Mouse (Mus musculus): ENCODE measurements around the gene Paqr4.

Gene Paqr4

DNA sequence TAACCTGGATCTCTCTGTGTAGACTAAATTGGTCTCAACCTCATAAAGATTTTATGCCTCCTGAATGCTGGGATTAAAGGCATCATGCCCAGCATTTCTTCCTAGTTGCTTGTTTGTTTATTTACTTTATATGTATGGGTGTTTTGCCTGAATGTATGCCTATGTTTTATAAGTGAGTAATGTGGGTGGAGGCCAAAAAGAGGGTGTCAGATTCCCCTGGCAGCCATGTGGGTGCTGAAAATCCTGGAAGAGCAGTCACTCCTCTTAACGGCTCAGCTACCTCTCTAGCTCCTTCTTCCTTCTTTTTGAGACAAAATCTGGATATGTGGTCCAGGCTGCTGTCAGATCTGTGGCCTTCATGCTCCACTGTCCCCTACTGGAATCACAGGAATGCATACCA, 10.2 kb downstream of the Paqr4 start:
- CTCF ChIA-PET = no interaction called here

DNA sequence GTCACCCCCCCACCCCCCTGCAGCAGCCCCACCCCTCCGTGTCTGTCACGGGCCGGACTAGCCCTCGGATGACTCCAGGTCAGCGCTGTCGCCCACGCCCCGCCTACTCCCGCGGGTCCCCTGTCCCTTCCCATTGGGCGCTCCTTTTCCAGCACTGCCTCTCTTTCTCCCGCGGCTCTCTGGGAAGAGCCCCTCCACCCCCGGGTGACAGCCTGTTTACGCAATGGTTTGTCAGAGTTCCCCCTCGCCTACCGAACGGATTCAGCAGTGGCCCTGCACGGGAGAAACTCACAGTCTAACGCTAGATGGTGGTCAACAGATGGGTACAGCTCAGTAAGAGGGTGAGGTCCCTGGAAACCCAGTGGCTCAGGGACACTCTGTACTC, 13.9 kb downstream of the Paqr4 start:
- CTCF ChIA-PET = interaction anchor here (0.6 kb wide), 1 partner anchor 77 kb away, joined by 8 read pairs; no protein-coding TSS in a partner anchor

DNA sequence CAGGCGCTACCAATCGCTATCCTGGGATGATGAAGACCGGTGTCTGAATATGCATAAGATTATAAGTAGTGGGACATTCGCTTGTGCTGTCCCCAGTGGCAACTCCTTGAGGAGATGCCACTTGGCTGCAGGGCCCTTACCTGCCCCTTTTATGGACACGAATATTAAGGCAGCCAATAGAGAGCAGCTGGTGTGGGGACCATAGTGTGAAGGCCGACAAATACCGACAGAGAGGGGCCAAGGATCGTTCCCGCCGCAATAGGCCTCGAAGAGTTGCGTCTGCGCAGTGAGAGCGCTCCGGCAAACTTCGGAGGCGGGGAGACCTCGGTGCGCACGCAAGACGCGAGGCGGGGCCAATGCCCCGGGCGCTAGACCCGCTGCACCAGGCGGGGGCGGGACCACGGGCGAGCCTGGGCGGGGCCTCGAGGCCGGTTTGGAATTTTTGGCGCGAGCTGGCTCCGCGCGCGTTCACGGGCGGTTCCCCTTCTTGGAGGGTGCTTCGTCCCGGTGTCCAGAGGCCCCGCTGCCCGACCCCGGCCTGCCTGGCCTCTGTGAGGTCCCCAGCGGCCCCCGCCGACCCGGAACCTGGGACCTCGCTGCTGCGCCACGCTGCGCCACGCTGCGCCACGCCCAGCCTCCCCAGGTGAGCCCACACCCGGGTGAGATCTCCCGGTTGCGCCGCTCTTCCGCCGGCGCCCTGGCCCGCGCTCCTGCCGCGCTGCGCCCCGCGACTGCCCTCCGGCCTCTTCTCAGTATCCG, 14.5 kb downstream of the Paqr4 start, which contains the start of gene Pkmyt1:
Gene Pkmyt1 (plus strand): TSS at position 338 of the 759 bp plus-strand sequence.
- CTCF ChIA-PET = interaction anchor here (0.6 kb wide), 1 partner anchor 78 kb away, joined by 8 read pairs; no protein-coding TSS in a partner anchor

DNA sequence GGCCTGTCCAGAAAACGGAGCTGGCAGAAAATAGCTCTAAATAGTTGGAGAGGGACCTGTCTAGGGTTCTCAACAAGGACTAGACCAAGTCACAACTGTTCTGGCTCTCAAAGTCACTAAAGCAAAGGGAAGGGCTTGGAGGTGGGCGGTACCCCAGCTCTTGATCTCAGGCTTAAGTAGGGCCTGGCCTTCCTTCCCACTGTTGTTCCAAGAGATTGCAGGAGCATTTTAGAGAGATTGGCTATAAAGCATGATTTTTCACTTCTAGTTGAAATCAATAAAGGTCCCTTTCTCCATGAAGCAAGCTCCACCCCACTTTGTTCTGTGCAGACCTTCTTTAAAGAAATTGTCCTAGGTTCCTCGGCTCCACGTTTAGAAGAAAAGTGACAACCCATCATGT, 15.2 kb downstream of the Paqr4 start:
- CTCF ChIA-PET = interaction anchor here (0.6 kb wide), 1 partner anchor 159 kb away, joined by 3 read pairs; no protein-coding TSS in a partner anchor

DNA sequence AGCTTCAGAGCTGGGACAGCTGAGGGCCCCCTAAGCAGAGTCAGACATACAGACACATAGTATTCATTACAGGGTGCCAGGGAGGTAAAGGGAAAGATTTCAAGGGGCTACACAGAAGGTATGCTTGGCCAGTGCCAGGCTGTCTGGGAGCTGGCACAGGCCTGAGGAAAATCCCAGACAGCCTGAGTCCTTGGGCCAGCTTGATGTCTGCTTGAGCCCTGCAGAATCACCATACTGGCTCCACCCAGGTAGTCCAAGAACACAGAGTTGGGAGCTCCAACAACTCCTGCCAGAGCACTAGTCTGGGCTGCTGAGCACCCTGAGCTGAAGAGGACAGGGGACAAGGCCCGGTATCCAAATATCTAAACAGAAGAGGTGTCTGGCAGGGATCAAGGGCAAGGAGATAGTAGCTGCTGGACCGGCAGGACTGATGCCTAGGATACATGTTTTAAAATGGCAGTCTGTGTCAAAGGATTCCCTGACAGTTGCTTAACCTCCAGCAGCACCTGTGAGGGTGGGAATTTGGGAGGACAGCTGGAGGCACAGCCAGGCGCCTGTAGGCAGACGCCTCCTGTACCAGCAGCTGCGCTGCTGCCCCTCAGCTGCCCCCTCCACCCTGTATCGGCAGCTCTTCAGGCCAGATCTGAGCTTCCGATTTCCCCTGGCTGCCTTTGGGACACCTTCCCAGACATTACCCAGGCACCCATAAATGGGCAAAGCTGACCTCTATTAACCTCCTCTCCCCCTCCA, 18.1 kb downstream of the Paqr4 start, which contains the start of gene 1520401A03Rik:
Gene 1520401A03Rik (minus strand): TSS at position 408 of the 750 bp plus-strand sequence.
- CTCF ChIA-PET = interaction anchor here (0.8 kb wide), 1 partner anchor 13 kb away, joined by 3 read pairs; no protein-coding TSS in a partner anchor

DNA sequence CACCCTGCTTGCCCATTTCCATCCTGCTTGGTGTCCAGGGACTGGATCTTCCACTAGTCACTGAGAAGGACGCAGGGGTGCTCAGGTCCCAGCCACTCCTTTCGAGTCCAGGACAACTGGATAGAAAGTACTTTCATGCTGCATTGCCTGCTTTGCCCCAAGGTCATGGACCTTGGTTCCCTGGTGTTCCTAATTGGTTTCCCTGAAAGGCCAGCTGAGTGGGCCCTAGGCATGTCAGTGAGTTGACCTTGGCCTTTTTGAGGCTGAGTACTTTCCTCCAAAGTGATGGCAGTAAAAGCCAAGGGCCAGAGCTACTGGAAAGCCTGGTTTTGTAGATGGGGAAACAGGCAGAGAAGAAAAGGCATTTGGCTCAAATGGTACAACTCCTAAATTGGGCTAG, 18.8 kb downstream of the Paqr4 start:
- CTCF ChIA-PET = interaction anchor here (0.6 kb wide), 1 partner anchor 27 kb away, joined by 3 read pairs; no protein-coding TSS in a partner anchor

DNA sequence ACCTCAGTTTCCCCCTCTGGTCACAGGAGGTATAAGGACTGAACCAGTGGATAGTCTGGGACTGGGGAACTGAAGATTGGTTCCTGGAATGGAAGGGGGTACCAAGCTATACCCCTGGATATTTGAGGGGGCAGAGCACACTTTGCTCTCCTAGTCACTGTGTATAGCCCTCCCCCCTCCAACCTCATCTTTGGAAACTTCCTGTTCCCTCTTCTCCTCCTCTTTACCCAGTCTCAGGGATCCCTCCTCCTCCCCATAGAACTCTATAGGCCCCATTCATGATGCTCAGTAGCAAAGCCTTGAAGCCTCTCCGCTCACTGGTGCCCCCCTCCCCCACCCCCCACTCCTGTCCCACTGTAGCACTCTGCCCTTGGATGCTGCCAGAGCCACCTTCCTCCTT, 21.2 kb downstream of the Paqr4 start:
- CTCF ChIA-PET = interaction anchor here (0.6 kb wide), 1 partner anchor 19 kb away, joined by 4 read pairs; no protein-coding TSS in a partner anchor

DNA sequence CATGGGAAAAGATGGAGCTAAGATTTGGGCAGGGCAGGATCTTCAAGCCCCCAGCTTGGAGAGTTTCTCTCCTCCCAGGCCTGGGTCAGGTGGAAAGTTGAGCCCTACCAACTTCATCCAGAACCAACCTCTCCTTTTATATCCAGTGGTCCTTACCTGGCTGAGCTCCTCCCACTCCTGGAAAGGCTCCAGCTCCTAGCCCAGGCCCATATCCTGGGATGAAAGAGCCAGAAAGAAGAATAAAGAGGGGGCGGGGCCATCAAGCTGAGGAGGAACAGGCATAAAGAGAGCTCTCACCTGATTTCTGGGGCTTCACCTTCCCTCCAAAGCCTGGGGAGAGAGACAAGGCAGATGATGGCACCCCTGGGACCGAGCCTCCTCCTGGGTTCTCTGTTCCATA, 23.7 kb downstream of the Paqr4 start:
- CTCF ChIA-PET = no interaction called here

DNA sequence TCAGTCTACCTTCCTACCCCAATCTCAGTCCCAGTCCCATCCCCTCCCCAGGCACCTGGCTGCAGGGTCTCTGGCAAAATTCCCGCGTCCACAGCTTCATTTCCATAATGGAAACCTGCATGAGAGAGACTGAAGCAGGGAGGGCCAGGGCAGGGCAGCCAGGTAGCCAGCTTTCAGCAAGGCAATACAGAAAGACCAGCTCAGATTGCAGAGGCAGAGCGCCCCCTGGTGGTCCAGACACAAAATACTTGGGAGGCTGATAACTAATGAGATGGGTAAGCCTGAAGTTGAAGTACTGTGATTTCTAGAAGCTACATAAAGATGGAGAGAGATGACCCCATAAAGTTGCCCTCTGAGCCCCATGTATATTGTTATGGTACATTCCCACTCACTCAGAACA, 34.5 kb downstream of the Paqr4 start:
- CTCF ChIA-PET = interaction anchor here (0.5 to 0.6 kb wide), 2 partner anchors 48 to 62 kb away, joined by 4 read pairs; no protein-coding TSS in a partner anchor

DNA sequence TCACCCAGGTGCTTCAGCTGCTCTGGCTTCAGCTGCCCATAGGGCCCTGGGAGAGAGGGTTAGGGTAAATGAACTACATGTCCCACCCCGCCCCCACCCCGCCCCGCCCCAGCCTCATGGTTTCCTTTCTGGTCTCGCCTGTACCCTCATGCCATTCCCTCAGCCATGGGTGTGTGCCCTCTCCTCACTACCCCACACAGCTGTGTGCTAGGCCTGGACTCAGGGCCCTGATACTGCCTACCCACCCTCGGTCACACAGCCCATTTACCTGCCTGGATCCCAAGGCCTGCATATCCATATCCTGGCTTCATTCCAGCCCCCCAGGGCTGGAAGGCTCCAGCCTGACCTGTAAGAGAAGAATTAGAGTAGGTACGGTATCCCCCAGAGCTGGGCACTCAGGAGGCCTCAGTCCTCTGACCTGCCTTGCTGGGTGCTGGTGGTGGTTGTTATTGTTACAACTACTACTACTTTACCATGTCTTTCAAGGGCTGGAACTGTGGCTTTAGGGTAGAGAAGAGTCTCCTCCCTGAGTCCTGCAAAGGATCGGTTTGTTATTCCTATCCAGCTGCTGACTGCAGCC, 35.1 kb downstream of the Paqr4 start:
- CTCF ChIA-PET = interaction anchor here (0.5 kb wide), 2 partner anchors 33 to 61 kb away, joined by 4 to 7 read pairs; no protein-coding TSS in a partner anchor

DNA sequence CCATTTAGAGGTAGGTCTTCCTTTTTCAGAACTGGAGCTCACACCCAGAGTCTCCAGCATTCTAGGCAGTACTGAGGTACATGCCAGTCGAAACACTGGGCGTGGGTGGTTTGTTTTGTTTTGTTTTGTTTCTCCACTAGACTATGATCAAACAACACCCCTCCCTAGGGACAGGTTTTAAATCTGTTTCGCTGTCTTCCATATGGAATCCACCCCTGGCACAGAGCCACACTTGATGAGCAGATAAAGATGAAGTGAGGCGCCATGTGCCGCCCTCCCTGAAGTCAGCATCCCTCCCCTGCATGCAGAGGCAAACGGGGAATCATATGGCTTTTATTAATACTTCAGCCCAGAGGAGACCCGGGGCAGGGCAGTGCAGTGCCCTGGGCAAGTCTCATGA, 35.9 kb downstream of the Paqr4 start:
- CTCF ChIA-PET = interaction anchor here (1.1 kb wide), 1 partner anchor 22 kb away, joined by 4 read pairs; no protein-coding TSS in a partner anchor

DNA sequence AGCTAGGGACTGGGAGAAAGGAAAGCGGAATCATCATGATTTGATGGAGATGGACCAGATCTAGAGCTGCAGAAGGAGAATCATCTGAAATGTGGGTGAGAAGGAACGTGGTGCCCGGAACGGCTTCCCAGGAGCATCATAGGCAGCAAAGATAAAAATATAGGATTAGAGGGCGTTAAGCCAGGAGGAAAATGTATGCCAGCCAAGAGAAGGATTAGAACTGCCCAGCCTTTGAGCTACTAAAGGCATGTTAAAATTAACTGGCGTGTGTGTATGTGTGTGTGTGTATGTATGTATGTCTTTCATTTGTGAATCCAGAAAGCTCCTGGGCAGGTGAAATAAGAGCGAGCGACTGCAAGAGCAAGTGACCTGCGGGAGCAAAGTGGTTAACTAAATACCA, 37.4 kb downstream of the Paqr4 start:
- CTCF ChIA-PET = no interaction called here

DNA sequence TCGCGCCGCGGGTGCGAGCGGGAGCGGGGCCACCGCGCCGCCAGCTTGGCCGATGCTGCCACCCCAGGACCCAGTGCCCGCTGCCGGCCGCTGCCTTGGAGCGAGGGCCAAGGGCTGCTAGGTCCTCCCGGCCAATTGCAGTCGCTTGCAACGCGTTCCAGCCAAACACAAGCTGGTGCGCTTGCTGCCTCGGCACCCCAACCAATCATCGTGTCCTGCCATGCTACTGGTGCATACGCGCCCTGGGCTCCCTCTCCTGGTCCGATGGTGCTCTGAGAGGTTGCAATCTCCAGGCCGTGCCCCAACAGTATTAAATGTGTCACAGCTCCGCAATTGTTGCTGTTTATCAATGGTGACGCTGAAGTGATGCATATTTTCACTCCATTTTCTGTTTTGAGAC, 40.6 kb downstream of the Paqr4 start:
- CTCF ChIA-PET = interaction anchor here (1.2 kb wide), 1 partner anchor 39 kb away, joined by 5 read pairs; the partner anchor contains the start of gene Bicdl2

DNA sequence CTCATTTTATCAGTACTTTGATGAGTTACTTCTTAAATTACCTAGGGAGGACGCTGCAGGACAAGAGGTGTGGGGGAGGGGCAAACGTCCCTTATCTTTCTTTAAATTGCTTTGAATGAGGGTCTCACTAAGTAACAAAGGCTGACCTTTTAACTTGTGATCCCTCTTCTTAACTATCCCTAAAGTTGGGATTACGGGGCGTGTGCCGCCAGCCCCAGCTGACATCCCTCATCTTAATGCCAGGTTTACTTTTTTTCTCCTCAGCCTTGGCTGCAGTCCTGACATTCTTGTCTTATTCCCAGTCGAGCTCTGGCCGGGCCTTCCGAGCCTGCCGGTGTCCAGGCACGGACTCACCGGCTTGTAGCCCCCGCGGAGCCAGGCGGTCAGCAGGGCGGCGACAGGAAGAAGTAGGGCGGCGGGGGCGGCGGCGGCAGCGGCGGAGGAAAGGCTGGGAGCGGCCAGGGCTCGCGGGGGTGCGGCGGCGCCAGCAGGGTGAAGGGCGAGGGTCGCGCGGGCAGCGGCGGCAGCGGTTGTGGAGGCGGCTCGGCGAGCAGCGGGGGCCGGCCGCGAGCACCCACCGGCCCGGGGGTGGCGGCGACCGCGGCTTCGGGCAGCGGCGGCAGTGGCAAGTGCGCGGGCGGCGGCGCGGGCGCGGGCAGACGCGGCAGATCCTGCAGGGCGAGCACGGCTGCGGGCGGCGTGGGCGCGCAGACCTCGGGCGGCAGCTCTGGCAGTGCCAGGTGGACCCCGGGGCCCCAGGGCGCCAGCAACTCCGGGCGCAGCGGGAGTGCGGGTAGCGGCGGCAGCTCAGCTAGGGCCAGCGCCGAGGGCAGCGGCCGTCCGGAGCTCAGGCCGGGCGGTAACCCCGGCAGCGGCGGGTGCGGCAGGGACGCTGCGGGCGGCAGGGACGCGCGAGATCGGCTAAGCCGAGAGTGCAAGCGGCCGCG, 41.3 kb downstream of the Paqr4 start:
- CTCF ChIA-PET = interaction anchor here (0.5 to 1.2 kb wide), 3 partner anchors 38 to 266 kb away, joined by 3 to 5 read pairs (median 3); partner anchors contain the start of gene Bicdl2

DNA sequence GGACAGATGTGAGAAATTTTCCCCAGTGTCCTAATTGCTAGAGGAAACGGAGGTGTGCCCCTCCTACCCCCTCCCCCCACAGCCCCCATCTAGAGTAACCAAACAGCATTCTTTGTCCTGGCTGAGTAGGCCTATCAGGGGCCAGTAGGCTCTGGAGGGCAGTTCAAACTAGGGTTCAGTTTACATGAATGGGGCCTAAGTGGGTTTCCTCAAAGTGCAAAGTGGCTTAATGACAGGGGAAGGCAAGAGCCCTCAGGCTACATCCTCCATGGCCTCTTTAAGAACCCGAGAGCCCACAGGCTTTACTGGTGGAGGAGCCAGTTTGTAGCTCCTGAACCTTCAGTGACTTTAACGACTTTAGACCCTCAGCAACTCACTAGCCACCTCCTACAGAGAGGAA, 44.9 kb downstream of the Paqr4 start:
- CTCF ChIA-PET = no interaction called here

DNA sequence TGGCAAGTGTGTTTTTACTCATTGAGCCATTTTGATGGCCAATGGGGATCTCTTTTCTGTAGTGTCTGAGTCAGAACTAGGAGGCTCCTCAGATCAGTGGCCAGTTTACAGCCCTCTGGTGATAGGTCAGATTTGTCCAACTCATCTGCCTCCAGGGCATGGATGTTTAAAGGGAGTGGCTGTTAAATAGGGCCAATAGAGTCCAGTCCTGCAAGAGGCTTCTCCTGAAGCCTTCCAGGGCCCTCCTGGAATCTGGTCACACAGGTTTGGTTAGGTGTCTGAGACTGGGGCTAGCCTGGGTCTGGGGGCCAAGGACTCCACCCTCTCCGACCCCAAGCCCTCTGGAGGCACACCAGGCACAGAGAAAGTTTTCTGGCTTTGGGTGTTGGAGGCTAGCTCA, 46.2 kb downstream of the Paqr4 start:
- CTCF ChIA-PET = no interaction called here

All from spleen, embryonic (tissue).